8 mouse cellular contexts compared by ENCODE assay signal in the genomic region with DNA sequence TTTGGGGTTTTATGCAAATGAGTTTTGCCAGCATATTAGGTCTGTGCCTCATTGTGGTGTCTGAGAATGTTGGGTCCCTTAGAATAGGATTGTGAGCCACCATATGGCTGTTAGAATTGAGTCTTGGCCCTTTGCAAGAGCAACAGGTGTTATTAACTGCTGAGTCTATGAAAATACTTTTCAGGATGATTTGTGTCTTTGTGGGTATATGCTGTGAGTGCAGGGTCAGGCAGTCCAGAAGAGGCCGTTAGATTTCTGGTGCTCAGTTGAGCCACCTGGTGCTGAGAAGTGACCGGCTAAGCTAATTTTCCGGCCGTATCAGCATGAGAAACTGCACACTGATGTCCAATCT. TPM values are rescaled to one million over a fixed set of nuclear protein-coding genes. Genes with fewer than 3 reads are reported as not detected.
A peak's percentile ranks its signal among the peaks of the same experiment; 100 is the strongest.
DNase-seq lines count a peak whose midpoint lies in the region; ATAC-seq and TF ChIP-seq lines count a peak whose summit lies in the region.

No protein-coding gene starts in this region.

- no peaks in the 10 kb centered on the region for H3K27me3 ChIP-seq in heart, embryonic 16.5 days (ENCODE audit: control insufficient read depth, insufficient read depth, low read length)
- H3K27me3 ChIP-seq in embryonic facial prominence, embryonic 11.5 days (ENCODE audit: control insufficient read depth, insufficient read depth, low read length), result no peaks in the 10 kb centered on the region
- no peaks in the 10 kb centered on the region for H3K27me3 ChIP-seq in intestine, embryonic 15.5 days (replicated peaks)
- H3K27me3 ChIP-seq in midbrain, postnatal 0 days (ENCODE audit: insufficient read depth, low read length), result no peaks in the 10 kb centered on the region

- 0 out of 2 replicates have a peak overlapping the region, but pooled peaks have one; percentile 6 for H3K27ac ChIP-seq in heart, embryonic 16.5 days (ENCODE audit: low read length)
- H3K27ac ChIP-seq in embryonic facial prominence, embryonic 11.5 days (replicated peaks; ENCODE audit: low read depth, low read length), result no peak overlapping the region
- peak overlapping the region; percentile 3; the same call in 1 of the 2 replicates for H3K27ac ChIP-seq in intestine, embryonic 15.5 days
- 0 out of 2 replicates have a peak overlapping the region, but pooled peaks have one; percentile 12 for H3K27ac ChIP-seq in midbrain, postnatal 0 days (ENCODE audit: low read depth, low read length)

- no peak overlapping the region for H3K9ac ChIP-seq in heart, embryonic 16.5 days (ENCODE audit: low read length)
- H3K9ac ChIP-seq in embryonic facial prominence, embryonic 11.5 days (replicated peaks; ENCODE audit: low read length), result no peak overlapping the region
- no peak overlapping the region for H3K9ac ChIP-seq in intestine, embryonic 15.5 days
- 0 out of 2 replicates have a peak overlapping the region, but pooled peaks have one; percentile 13 for H3K9ac ChIP-seq in midbrain, postnatal 0 days (replicated peaks; ENCODE audit: low read length, poor library complexity, severe bottlenecking)

- no peak for DNase-seq in heart, adult 11 months
- DNase-seq in embryonic facial prominence, embryonic 11.5 days (ENCODE audit: low spot score), result no peak
- DNase-seq in midbrain, postnatal 0 days (ENCODE audit: low spot score), result no peak
- no peak for DNase-seq in ovary, postnatal 36 days (ENCODE audit: low spot score)
- DNase-seq in frontal cortex, postnatal 10 days (ENCODE audit: low spot score in 2 of 2), result no peak

- TF ChIP-seq CTCF in midbrain, postnatal 0 days (IDR thresholded peaks at IDR 0.05), result peak; percentile 15; the same call in 1 of the 2 replicates

- H3K9me3 ChIP-seq in heart, embryonic 16.5 days (replicated peaks; ENCODE audit: control insufficient read depth, low read length), result no peaks in the 10 kb centered on the region
- no peaks in the 10 kb centered on the region for H3K9me3 ChIP-seq in embryonic facial prominence, embryonic 11.5 days (replicated peaks; ENCODE audit: control insufficient read depth, low read length)
- H3K9me3 ChIP-seq in intestine, embryonic 15.5 days, result no peaks in the 10 kb centered on the region
- no peaks in the 10 kb centered on the region for H3K9me3 ChIP-seq in midbrain, postnatal 0 days (ENCODE audit: low read length)

- H3K4me3 ChIP-seq in heart, embryonic 16.5 days (ENCODE audit: low read length), result peak overlapping the region; percentile 84
- H3K4me3 ChIP-seq in embryonic facial prominence, embryonic 11.5 days (ENCODE audit: low read depth, low read length), result no peak overlapping the region
- H3K4me3 ChIP-seq in intestine, embryonic 15.5 days (replicated peaks), result peak overlapping the region; percentile 71
- H3K4me3 ChIP-seq in midbrain, postnatal 0 days (ENCODE audit: low read depth, low read length), result peak overlapping the region; percentile 71; the same call in 1 of the 2 replicates

- no peak for ATAC-seq in heart, embryonic 16.5 days (replicated peaks; ENCODE audit: extremely low read depth, insufficient read depth, low FRiP score)
- ATAC-seq in embryonic facial prominence, embryonic 11.5 days (replicated peaks; ENCODE audit: insufficient number of reproducible peaks, low FRiP score, low TSS enrichment, low read depth), result no peak
- peak; percentile 28 for ATAC-seq in intestine, embryonic 15.5 days
- ATAC-seq in midbrain, postnatal 0 days (ENCODE audit: low FRiP score), result peak; percentile 20; the same call in 1 of the 2 replicates
- ATAC-seq in cerebellum, adult (ENCODE audit: insufficient number of reproducible peaks, low FRiP score, low TSS enrichment), result no peak

- H3K4me1 ChIP-seq in heart, embryonic 16.5 days (ENCODE audit: control insufficient read depth, insufficient read depth, low read length), result peaks cover 19% of the 10 kb centered on the region
- no peaks in the 10 kb centered on the region for H3K4me1 ChIP-seq in embryonic facial prominence, embryonic 11.5 days (ENCODE audit: control insufficient read depth, insufficient read depth, low read length)
- H3K4me1 ChIP-seq in intestine, embryonic 15.5 days (replicated peaks), result peaks cover 6% of the 10 kb centered on the region; the same call in 1 of the 2 replicates
- peaks cover 3% of the 10 kb centered on the region; the same call in 1 of the 2 replicates for H3K4me1 ChIP-seq in midbrain, postnatal 0 days (ENCODE audit: insufficient read depth, low read length)

- 3% methylated on average over 4 of the region's 4 CpGs for WGBS in heart, embryonic 16.5 days
- 7% methylated on average over 4 of the region's 4 CpGs for WGBS in embryonic facial prominence, embryonic 11.5 days
- WGBS in intestine, embryonic 15.5 days, result 4% methylated on average over 4 of the region's 4 CpGs
- 1% methylated on average over 4 of the region's 4 CpGs for WGBS in midbrain, postnatal 0 days

- H3K4me2 ChIP-seq in heart, embryonic 16.5 days (ENCODE audit: low read depth, low read length), result peak overlapping the region; percentile 96
- H3K4me2 ChIP-seq in embryonic facial prominence, embryonic 11.5 days (ENCODE audit: low read depth, low read length), result peak overlapping the region; percentile 86
- H3K4me2 ChIP-seq in intestine, embryonic 15.5 days (replicated peaks), result peak overlapping the region; percentile 89
- H3K4me2 ChIP-seq in midbrain, postnatal 0 days (ENCODE audit: low read depth, low read length, poor library complexity, severe bottlenecking), result peak overlapping the region; percentile 90

- H3K36me3 ChIP-seq in heart, embryonic 16.5 days (ENCODE audit: control insufficient read depth, insufficient read depth), result peaks cover 36% of the 10 kb centered on the region
- peaks cover 7% of the 10 kb centered on the region for H3K36me3 ChIP-seq in embryonic facial prominence, embryonic 11.5 days (replicated peaks; ENCODE audit: control insufficient read depth, insufficient read depth, low read depth, low read length)
- H3K36me3 ChIP-seq in intestine, embryonic 15.5 days, result peaks cover 29% of the 10 kb centered on the region
- peaks cover 28% of the 10 kb centered on the region for H3K36me3 ChIP-seq in midbrain, postnatal 0 days (ENCODE audit: insufficient read depth, low read length)

RNA-seq across cellular contexts. Expression of a gene that starts 5.4 kb away (rescaled TPM):
- 375 and 390 TPM in 2 replicates for polyA plus RNA-seq in heart, embryonic 16.5 days (2015; fragmentation: Nextera tagmentation; extraction: Ambion mirVana)
- 1,013 and 1,065 TPM in 2 replicates for polyA plus RNA-seq in embryonic facial prominence, embryonic 11.5 days (2014; fragmentation: Nextera tagmentation; extraction: Ambion mirVana)
- 818 and 905 TPM in 2 replicates for polyA plus RNA-seq in intestine, embryonic 15.5 days (2015; fragmentation: Nextera tagmentation; extraction: Ambion mirVana)
- 261 and 287 TPM in 2 replicates for total RNA-seq in midbrain, postnatal 0 days (2014; rRNA removed)
- 445 and 474 TPM in 2 replicates for polyA plus RNA-seq in midbrain, postnatal 0 days (2015; fragmentation: Nextera tagmentation; extraction: Ambion mirVana)

RNA-seq across cellular contexts. Expression of a gene that starts 37.0 kb away (rescaled TPM):
- polyA plus RNA-seq in heart, embryonic 16.5 days (2015; fragmentation: Nextera tagmentation; extraction: Ambion mirVana), result 0.17 and 0.84 TPM in 2 replicates
- 0.53 and 1.1 TPM in 2 replicates for polyA plus RNA-seq in embryonic facial prominence, embryonic 11.5 days (2014; fragmentation: Nextera tagmentation; extraction: Ambion mirVana)
- 2.2 TPM in 2 replicates for polyA plus RNA-seq in intestine, embryonic 15.5 days (2015; fragmentation: Nextera tagmentation; extraction: Ambion mirVana)
- total RNA-seq in midbrain, postnatal 0 days (2014; rRNA removed), result 6.9 and 9.0 TPM in 2 replicates
- polyA plus RNA-seq in midbrain, postnatal 0 days (2015; fragmentation: Nextera tagmentation; extraction: Ambion mirVana), result 4.7 and 5.2 TPM in 2 replicates

Comparison
In these comparisons a context has a peak if more than half of its experiments do, and no peak if none do; other contexts are left out.
1. ATAC-seq: peak in intestine, embryonic 15.5 days (single experiment) and midbrain, postnatal 0 days (single experiment); none in heart, embryonic 16.5 days (single experiment), embryonic facial prominence, embryonic 11.5 days (single experiment) and cerebellum, adult (single experiment).
2. Peak in every context shown above with its lines, with median percentiles within 50 percentile points of each other: H3K4me2 ChIP-seq.